Mouse (Mus musculus) E14TG2a.4 (cell line): Measurements from ENCODE around the gene Fbl.

Experiments used
- CTCF ChIP-seq: conservative IDR thresholded peaks from 2 replicates; pipeline ENCODE4 v1.5.1; 2014; ENCODE audit warnings: low read length
- POU5F1 ChIP-seq: IDR thresholded peaks from 2 replicates; pipeline ENCODE4 v1.6.1; 2014; ENCODE audit warnings: low read length, borderline replicate concordance

DNA sequence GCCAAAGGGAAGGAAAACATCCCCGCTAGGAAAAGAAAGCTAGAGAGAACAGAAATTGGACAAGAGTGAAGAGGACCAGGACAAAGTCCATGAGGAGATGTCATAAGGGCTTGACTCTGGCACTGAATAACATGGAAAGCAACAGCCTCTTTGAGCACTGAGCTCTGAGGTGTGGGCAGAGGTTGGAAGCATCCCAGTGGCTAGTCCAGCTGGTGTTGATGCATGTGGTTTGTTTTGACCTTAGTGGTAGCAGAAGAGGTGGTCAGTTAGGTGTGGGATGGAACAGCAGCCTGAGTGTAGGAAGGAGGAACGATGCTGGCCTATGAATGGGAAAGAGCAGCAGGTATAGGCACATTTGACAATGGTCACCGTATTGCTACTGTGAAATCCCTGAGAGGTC, 22.0 kb downstream of the Fbl start:
- TF ChIP-seq CTCF (no peak), POU5F1 (no peak)
